Mouse (Mus musculus) stomach, embryonic 15.5 days (tissue): ENCODE results near the gene Csnk2a2. TPM values are rescaled to one million over a fixed set of nuclear protein-coding genes. Genes with fewer than 3 reads are reported as not detected.

ENCODE experiments used
- ATAC-seq: fragments of 200-750 bp; cut with Nextera tagmentation; 2 replicates; pipeline ENCODE4 v1.8.0; 2017; ENCODE audit warnings: low read depth, moderate number of reproducible peaks, moderate TSS enrichment; ENCODE audit not compliant: insufficient read depth, low FRiP score
- H3K27ac ChIP-seq: fragments of 300-500 bp; sonication (generic); 2 replicates; pipeline ENCODE4 v1.5.1; 2015; ENCODE audit warnings: mild to moderate bottlenecking, inconsistent platforms
- H3K27me3 ChIP-seq: fragments of 300-500 bp; sonication (generic); replicated peaks from 2 replicates; pipeline ENCODE4 v1.6.1; 2015; ENCODE audit warnings: inconsistent platforms
- H3K36me3 ChIP-seq: fragments of 300-500 bp; sonication (generic); 2 replicates; pipeline ENCODE4 v1.6.1; 2015; ENCODE audit warnings: inconsistent platforms
- H3K4me1 ChIP-seq: fragments of 300-500 bp; sonication (generic); 2 replicates; pipeline ENCODE4 v1.6.1; 2015; ENCODE audit warnings: inconsistent platforms
- H3K4me2 ChIP-seq: fragments of 300-500 bp; sonication (generic); 2 replicates; pipeline ENCODE4 v1.6.1; 2015; ENCODE audit warnings: mild to moderate bottlenecking, inconsistent platforms
- H3K4me3 ChIP-seq: fragments of 300-500 bp; sonication (generic); replicated peaks from 2 replicates; pipeline ENCODE4 v1.5.1; 2015; ENCODE audit warnings: inconsistent platforms
- H3K9ac ChIP-seq: fragments of 300-500 bp; sonication (generic); 2 replicates; pipeline ENCODE4 v1.6.1; 2015; ENCODE audit warnings: inconsistent platforms
- H3K9me3 ChIP-seq: fragments of 300-500 bp; sonication (generic); 2 replicates; pipeline ENCODE4 v1.6.1; 2016; ENCODE audit warnings: inconsistent platforms
- WGBS: fragments of 180-500 bp; shearing (Covaris S2); methylation state at CpG from one replicate; pipeline ENCODE4 v1.1.7; 2015; 5-methylcytosine and 5-hydroxymethylcytosine counted together
- polyA plus RNA-seq: library from polyadenylated mRNA; unstranded; fragments of >200 nt; fragmentation: Nextera tagmentation; extraction: Ambion mirVana; gene quantifications from 2 replicates; pipeline ENCODE4 v1.2.1, GENCODE M21; 2015

Gene Csnk2a2
- 8.8 and 11.1 TPM in 2 replicates for polyA plus RNA-seq

DNA sequence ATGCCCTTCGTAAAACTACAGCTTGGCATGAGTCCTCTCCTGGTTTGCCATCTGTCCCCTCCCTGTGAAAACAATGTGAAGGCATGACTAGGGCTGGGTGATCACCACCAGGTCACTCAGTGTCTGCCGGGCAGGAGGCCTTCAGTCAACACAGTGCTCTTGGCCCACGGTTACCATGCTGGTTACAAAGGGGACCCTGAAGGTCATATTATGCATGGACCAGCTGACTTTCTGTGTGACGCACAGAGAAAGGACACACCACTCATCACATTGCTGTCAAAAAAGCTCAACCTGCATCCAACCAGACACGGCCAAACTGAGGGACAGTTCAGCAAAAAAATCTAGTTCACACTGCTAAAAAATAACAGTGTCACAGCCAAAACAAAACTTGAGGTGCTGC is at the start of gene Csnk2a2:
Gene Csnk2a2 (minus strand): TSS at position 34 of the 400 bp plus-strand sequence.
- peaks cover 7% of the 10 kb centered on the region; the same call in 1 of the 2 replicates for H3K4me1 ChIP-seq
- 79% methylated on average over 5 of the region's 5 CpGs for WGBS
- peak within 1 kb of the TSS; percentile 96; the same call in 1 of the 2 replicates for H3K9ac ChIP-seq
- no peak within 1 kb of the TSS for H3K27ac ChIP-seq
- no peaks in the 10 kb centered on the region for H3K27me3 ChIP-seq
- peak within 1 kb of the TSS; percentile 91 for H3K4me3 ChIP-seq
- H3K36me3 ChIP-seq = 0 out of 2 replicates have a peak, but pooled peaks cover 4% of the 10 kb centered on the region
- H3K4me2 ChIP-seq = peak within 1 kb of the TSS; percentile 74
- no peaks in the 10 kb centered on the region for H3K9me3 ChIP-seq
- ATAC-seq = no peak

DNA sequence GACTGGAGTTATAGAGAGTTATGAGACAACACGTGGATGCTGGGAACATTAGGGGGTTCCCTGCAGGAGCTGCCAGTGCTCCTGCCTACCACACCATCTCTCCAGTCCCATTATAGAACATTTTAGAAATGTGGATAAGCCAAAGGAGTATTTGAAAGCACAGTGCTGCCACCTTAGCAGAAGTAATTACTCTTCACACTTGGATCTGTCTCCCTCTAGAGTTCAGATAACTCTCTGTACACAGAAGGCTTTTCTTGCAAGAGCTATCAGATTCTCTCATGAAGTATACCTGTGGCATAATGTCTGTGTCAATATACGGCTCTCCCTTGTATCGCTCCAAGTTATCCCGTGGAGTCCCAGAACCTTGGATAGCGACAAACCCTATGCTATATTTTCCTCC is 49.6 kb upstream of the Csnk2a2 start:
- Histone ChIP-seq H3K36me3 (no peaks in the 10 kb centered on the region), H3K4me3 (no peak overlapping the region), H3K9me3 (no peaks in the 10 kb centered on the region), H3K27me3 (no peaks in the 10 kb centered on the region), H3K27ac (no peak overlapping the region), H3K4me2 (no peak overlapping the region), H3K9ac (no peak overlapping the region), H3K4me1 (no peaks in the 10 kb centered on the region)
- WGBS = 68% methylated on average over 5 of the region's 5 CpGs
- ATAC-seq = no peak

DNA sequence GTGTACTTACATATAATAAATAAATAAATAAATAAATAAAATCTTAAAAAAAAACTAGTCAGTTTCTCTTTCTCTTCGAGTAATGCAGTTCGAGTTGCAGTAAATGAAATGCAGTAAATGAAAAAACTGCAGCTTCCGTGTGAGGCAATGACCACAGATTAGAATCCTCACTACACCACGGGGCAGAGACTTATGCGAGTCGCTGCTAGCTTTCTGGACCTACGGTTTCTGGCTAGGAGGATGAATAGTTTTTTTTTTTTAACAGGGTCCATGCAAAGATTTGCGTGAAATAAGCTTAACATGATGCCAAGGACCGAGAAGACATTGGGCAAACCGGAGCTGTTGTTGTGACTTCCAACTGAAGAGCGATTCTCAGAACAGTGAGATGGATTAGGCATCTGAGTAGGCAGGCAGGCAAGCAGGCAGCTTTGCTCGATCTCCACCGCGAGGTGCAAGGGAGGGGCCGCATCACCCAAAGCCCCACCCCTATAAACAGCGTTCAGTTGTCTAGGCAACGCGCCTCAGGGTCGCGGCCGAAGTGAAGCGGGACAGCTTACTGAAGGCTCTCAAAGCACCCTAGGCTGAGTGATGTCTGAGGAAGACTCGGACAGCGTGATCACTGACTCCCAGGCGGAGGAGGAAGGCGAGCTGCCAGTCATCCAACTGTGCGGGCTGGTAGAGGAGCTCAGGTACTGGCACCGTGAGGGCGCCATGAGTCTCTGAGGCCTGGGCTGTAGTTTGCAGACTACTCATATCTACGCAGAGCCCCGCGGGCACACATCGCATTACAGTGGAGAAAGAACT is 43.9 kb upstream of the Csnk2a2 start, which contains the start of gene Ccdc113:
Gene Ccdc113 (plus strand): TSS at position 502 of the 804 bp plus-strand sequence.
- H3K36me3 ChIP-seq = no peaks in the 10 kb centered on the region
- peaks cover 6% of the 10 kb centered on the region; the same call in 1 of the 2 replicates for H3K4me1 ChIP-seq
- peak within 1 kb of the TSS; percentile 79 for H3K4me2 ChIP-seq
- H3K9ac ChIP-seq = no peak within 1 kb of the TSS
- peak within 1 kb of the TSS; percentile 42 for H3K4me3 ChIP-seq
- H3K27ac ChIP-seq = no peak within 1 kb of the TSS
- no peaks in the 10 kb centered on the region for H3K9me3 ChIP-seq
- ATAC-seq = peak; percentile 73
- H3K27me3 ChIP-seq = no peaks in the 10 kb centered on the region
- WGBS = 6% methylated on average over 33 of the region's 33 CpGs

- no peak for ATAC-seq
- Histone ChIP-seq H3K27ac (no peak overlapping the region), H3K36me3 (no peaks in the 10 kb centered on the region), H3K27me3 (no peaks in the 10 kb centered on the region), H3K4me1 (peaks cover 6% of the 10 kb centered on the region; the same call in 1 of the 2 replicates), H3K9me3 (no peaks in the 10 kb centered on the region), H3K4me3 (no peak overlapping the region), H3K4me2 (no peak overlapping the region), H3K9ac (no peak overlapping the region)
- 52% methylated on average over 4 of the region's 4 CpGs for WGBS
Observed at GRCm38 (mm10) chr8:95532206-95532605, 42.4 kb upstream of the Csnk2a2 start.

GRCm38 (mm10) chr8:95528750-95529310 is 39.0 kb upstream of the Csnk2a2 start:
- Histone ChIP-seq H3K4me3 (no peak overlapping the region), H3K4me1 (peaks cover 3% of the 10 kb centered on the region; the same call in 1 of the 2 replicates), H3K27me3 (no peaks in the 10 kb centered on the region), H3K9me3 (no peaks in the 10 kb centered on the region), H3K36me3 (no peaks in the 10 kb centered on the region), H3K27ac (no peak overlapping the region), H3K9ac (no peak overlapping the region), H3K4me2 (no peak overlapping the region)
- 59% methylated on average over 9 of the region's 9 CpGs for WGBS
- ATAC-seq = no peak

DNA sequence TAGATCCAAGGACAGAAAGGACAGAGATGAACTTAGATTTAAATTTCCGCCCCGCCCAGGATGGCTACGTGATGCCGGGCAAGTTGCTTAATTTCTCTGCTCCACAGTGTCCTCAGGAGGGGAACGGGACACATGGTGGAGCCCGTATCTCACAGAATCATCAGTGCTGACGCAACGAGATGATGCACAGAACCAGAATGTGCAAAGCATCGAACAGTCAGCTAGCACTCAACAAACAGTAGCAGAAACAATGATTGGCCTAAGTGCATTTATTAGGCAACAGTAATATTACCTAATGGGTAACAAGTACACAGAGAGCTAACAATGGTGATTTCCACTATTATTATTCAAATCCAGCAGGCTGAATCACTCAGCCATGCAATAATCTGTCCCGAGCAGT is 38.4 kb upstream of the Csnk2a2 start:
- WGBS = 86% methylated on average over 10 of the region's 10 CpGs
- Histone ChIP-seq H3K4me2 (no peak overlapping the region), H3K27me3 (no peaks in the 10 kb centered on the region), H3K4me3 (no peak overlapping the region), H3K27ac (no peak overlapping the region), H3K4me1 (no peaks in the 10 kb centered on the region), H3K9me3 (no peaks in the 10 kb centered on the region), H3K9ac (no peak overlapping the region), H3K36me3 (no peaks in the 10 kb centered on the region)
- ATAC-seq = no peak

DNA sequence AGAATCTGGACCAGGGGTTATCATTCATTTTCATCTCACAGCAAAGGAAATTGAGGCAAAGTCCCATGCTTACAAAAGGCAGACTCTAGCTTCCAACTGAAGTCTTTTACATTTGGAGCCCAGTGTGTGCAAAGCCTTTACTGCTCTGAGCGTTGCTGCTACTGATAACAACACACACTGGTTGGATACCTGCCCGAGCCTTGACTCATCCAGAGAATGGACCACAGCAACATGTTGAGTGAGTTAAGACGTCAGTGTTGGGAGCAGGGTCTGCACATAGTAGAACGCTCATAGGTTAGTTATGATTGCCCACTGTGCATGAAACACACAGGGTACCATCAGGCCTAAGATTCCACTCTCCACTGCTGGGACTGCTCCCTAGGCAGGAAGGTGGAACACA is 34.2 kb upstream of the Csnk2a2 start:
- H3K4me3 ChIP-seq = no peak overlapping the region
- WGBS = 85% methylated on average over 4 of the region's 4 CpGs

DNA sequence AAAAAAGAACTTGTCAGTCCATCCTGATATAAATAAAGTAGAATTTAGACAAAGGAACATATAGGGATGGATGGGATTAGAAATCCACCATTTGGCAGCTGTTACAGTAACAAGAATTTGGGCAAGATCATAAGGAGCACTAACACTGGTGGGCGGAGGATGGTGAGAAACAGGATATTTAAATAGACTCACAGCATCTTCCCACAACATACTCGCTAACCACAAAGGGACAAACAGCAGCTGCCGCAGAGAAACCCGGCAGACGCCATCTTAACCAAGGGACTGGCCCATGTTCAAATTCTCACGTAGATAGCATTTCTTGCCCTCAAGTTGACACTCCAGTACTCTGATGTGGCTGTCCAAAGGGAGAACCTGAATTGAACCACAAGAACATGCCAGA is 27.1 kb upstream of the Csnk2a2 start:
- H3K4me2 ChIP-seq = no peak overlapping the region
- H3K4me3 ChIP-seq = no peak overlapping the region
- H3K4me1 ChIP-seq = no peaks in the 10 kb centered on the region
- H3K9ac ChIP-seq = no peak overlapping the region
- no peak for ATAC-seq
- no peaks in the 10 kb centered on the region for H3K27me3 ChIP-seq
- H3K9me3 ChIP-seq = no peaks in the 10 kb centered on the region
- no peak overlapping the region for H3K27ac ChIP-seq
- H3K36me3 ChIP-seq = no peaks in the 10 kb centered on the region
- WGBS = 87% methylated on average over 6 of the region's 6 CpGs

More for the DNA sequence above, 34.2 kb upstream of the Csnk2a2 start:
- no peaks in the 10 kb centered on the region for H3K4me1 ChIP-seq
- no peaks in the 10 kb centered on the region for H3K36me3 ChIP-seq
- ATAC-seq = no peak
- no peak overlapping the region for H3K27ac ChIP-seq
- H3K27me3 ChIP-seq = no peaks in the 10 kb centered on the region
- no peak overlapping the region for H3K4me2 ChIP-seq
- H3K9me3 ChIP-seq = no peaks in the 10 kb centered on the region
- H3K9ac ChIP-seq = no peak overlapping the region

- no peak overlapping the region for H3K4me3 ChIP-seq
- H3K27ac ChIP-seq = peak overlapping the region; percentile 3; the same call in 1 of the 2 replicates
- H3K9me3 ChIP-seq = no peaks in the 10 kb centered on the region
- H3K4me2 ChIP-seq = no peak overlapping the region
- H3K4me1 ChIP-seq = no peaks in the 10 kb centered on the region
- no peaks in the 10 kb centered on the region for H3K27me3 ChIP-seq
- WGBS = 62% methylated on average over 4 of the region's 4 CpGs
- H3K9ac ChIP-seq = no peak overlapping the region
- H3K36me3 ChIP-seq = no peaks in the 10 kb centered on the region
- peak; percentile 47; the same call in 1 of the 2 replicates for ATAC-seq
Observed at GRCm38 (mm10) chr8:95513219-95513618, 23.4 kb upstream of the Csnk2a2 start.

DNA sequence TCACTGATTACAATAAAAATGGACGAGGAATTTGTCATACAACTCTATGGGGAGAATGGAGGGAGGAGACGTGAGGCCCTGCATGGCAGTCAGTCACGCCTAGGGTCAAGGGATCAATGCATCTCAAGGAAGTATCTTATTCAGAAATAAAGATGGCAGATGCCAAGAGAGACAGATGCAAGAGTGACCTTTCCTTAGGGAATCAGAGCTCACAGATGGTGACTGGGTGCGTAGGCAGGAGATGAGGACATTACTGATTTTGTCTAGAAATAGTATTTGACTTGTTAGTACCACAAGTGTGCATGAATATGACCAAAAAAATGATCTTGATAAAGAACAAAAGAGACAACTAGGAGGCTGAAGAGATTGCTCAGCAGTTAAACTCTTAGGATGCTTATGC is 22.4 kb upstream of the Csnk2a2 start:
- H3K4me2 ChIP-seq = no peak overlapping the region
- ATAC-seq = no peak
- no peaks in the 10 kb centered on the region for H3K36me3 ChIP-seq
- no peak overlapping the region for H3K4me3 ChIP-seq
- H3K27ac ChIP-seq = no peak overlapping the region
- no peaks in the 10 kb centered on the region for H3K4me1 ChIP-seq
- WGBS = 59% methylated on average over 4 of the region's 4 CpGs
- H3K9ac ChIP-seq = no peak overlapping the region
- H3K9me3 ChIP-seq = no peaks in the 10 kb centered on the region
- no peaks in the 10 kb centered on the region for H3K27me3 ChIP-seq

GRCm38 (mm10) chr8:95506245-95506644 is 16.4 kb upstream of the Csnk2a2 start:
- H3K9me3 ChIP-seq = no peaks in the 10 kb centered on the region
- H3K36me3 ChIP-seq = no peaks in the 10 kb centered on the region
- ATAC-seq = no peak
- no peaks in the 10 kb centered on the region for H3K27me3 ChIP-seq
- H3K9ac ChIP-seq = no peak overlapping the region
- H3K4me1 ChIP-seq = no peaks in the 10 kb centered on the region
- no peak overlapping the region for H3K4me2 ChIP-seq
- H3K27ac ChIP-seq = no peak overlapping the region
- no peak overlapping the region for H3K4me3 ChIP-seq
- WGBS = 63% methylated on average over 5 of the region's 5 CpGs

- no peaks in the 10 kb centered on the region for H3K9me3 ChIP-seq
- H3K4me2 ChIP-seq = no peak overlapping the region
- no peaks in the 10 kb centered on the region for H3K27me3 ChIP-seq
- 69% methylated on average over 3 of the region's 3 CpGs for WGBS
- H3K27ac ChIP-seq = no peak overlapping the region
- H3K36me3 ChIP-seq = no peaks in the 10 kb centered on the region
- no peak overlapping the region for H3K4me3 ChIP-seq
- no peak overlapping the region for H3K9ac ChIP-seq
- no peak for ATAC-seq
- H3K4me1 ChIP-seq = no peaks in the 10 kb centered on the region
Observed at GRCm38 (mm10) chr8:95505606-95506005, 15.8 kb upstream of the Csnk2a2 start.
